Mouse (Mus musculus) midbrain, embryonic 14.5 days (tissue): ENCODE measurements at regions not wholly inside any gene's neighbourhood (a gene's known extent, or its start where the extent isn't known, plus 50 kb on each side); places are given as distances from the start of the nearest gene placed in this dataset.
A peak's percentile ranks its signal among the peaks of the same experiment; 100 is the strongest.

Source experiments
- ATAC-seq: fragments of 200-750 bp; cut with Nextera tagmentation; 2 replicates; pipeline ENCODE4 v1.8.0; 2017; ENCODE audit warnings: moderate number of reproducible peaks, moderate library complexity; ENCODE audit not compliant: low FRiP score, low TSS enrichment
- DNase-seq: peaks from one replicate; pipeline ENCODE4 v3.0.0-alpha.2; 2015
- H3K27ac ChIP-seq: fragments of 300-500 bp; sonication (generic); replicated peaks from 2 replicates; pipeline ENCODE4 v1.5.1; 2014; ENCODE audit warnings: mild to moderate bottlenecking, low read depth, low read length, moderate library complexity
- H3K27me3 ChIP-seq: fragments of 300-500 bp; sonication (generic); 2 replicates; pipeline ENCODE4 v1.6.1; 2014; ENCODE audit warnings: low read length, control low read depth, mixed read lengths; ENCODE audit not compliant: control insufficient read depth, insufficient read depth
- H3K36me3 ChIP-seq: fragments of 300-500 bp; sonication (generic); 2 replicates; pipeline ENCODE4 v1.6.1; 2014; ENCODE audit warnings: low read length, control low read depth; ENCODE audit not compliant: control insufficient read depth, insufficient read depth
- H3K4me1 ChIP-seq: fragments of 300-500 bp; sonication (generic); 2 replicates; pipeline ENCODE4 v1.6.1; 2014; ENCODE audit warnings: mild to moderate bottlenecking, antibody characterized with exemption, low read length, control low read depth; ENCODE audit not compliant: control insufficient read depth, insufficient read depth
- H3K4me2 ChIP-seq: fragments of 300-500 bp; sonication (generic); 2 replicates; pipeline ENCODE4 v1.6.1; 2014; ENCODE audit warnings: mild to moderate bottlenecking, low read length, moderate library complexity
- H3K4me3 ChIP-seq: fragments of 300-500 bp; sonication (generic); replicated peaks from 2 replicates; pipeline ENCODE4 v1.5.1; 2014; ENCODE audit warnings: low read depth, low read length
- H3K9ac ChIP-seq: fragments of 300-500 bp; sonication (generic); replicated peaks from 2 replicates; pipeline ENCODE4 v1.6.1; 2014; ENCODE audit warnings: mild to moderate bottlenecking, low read length, moderate library complexity
- H3K9me3 ChIP-seq: fragments of 300-500 bp; sonication (generic); 2 replicates; pipeline ENCODE4 v1.6.1; 2016; ENCODE audit warnings: low read length, control low read depth, mixed read lengths; ENCODE audit not compliant: control insufficient read depth
- WGBS: fragments of 180-500 bp; shearing (Covaris S2); extraction: QIAGEN DNeasy Blood & Tissue Kit; methylation state at CpG from one replicate; pipeline ENCODE4 v1.1.7; 2014; 5-methylcytosine and 5-hydroxymethylcytosine counted together

GRCm38 (mm10) chr10:125900562-125900961 lies 65.4 kb upstream of the Lrig3 start:
- no peak overlapping the region for H3K4me3 ChIP-seq
- ATAC-seq (no peak), DNase-seq (no peak)
- no peaks in the 10 kb centered on the region for H3K9me3 ChIP-seq
- WGBS, result 96% methylated on average over 2 of the region's 2 CpGs
- H3K36me3 ChIP-seq, result no peaks in the 10 kb centered on the region
- H3K27ac ChIP-seq, result no peak overlapping the region
- no peak overlapping the region for H3K4me2 ChIP-seq
- no peaks in the 10 kb centered on the region for H3K4me1 ChIP-seq
- no peaks in the 10 kb centered on the region for H3K27me3 ChIP-seq
- no peak overlapping the region for H3K9ac ChIP-seq

- Histone ChIP-seq H3K9me3 (no peaks in the 10 kb centered on the region), H3K27me3 (no peaks in the 10 kb centered on the region), H3K9ac (no peak overlapping the region), H3K27ac (no peak overlapping the region), H3K4me3 (no peak overlapping the region), H3K4me1 (no peaks in the 10 kb centered on the region), H3K36me3 (no peaks in the 10 kb centered on the region), H3K4me2 (no peak overlapping the region)
- DNase-seq (no peak), ATAC-seq (no peak)
- WGBS, result 82% methylated on average over 5 of the region's 5 CpGs
Measured at GRCm38 (mm10) chr10:125902668-125903067, 63.3 kb upstream of the Lrig3 start.

- H3K4me1 ChIP-seq, result no peaks in the 10 kb centered on the region
- no peak overlapping the region for H3K9ac ChIP-seq
- ATAC-seq (no peak), DNase-seq (peak; percentile 22)
- 45% methylated on average over 7 of the region's 7 CpGs for WGBS
- H3K4me3 ChIP-seq, result no peak overlapping the region
- no peaks in the 10 kb centered on the region for H3K36me3 ChIP-seq
- H3K27me3 ChIP-seq, result no peaks in the 10 kb centered on the region
- H3K27ac ChIP-seq, result no peak overlapping the region
- no peaks in the 10 kb centered on the region for H3K9me3 ChIP-seq
- no peak overlapping the region for H3K4me2 ChIP-seq
Measured at GRCm38 (mm10) chr10:125912207-125912606, 53.8 kb upstream of the Lrig3 start.
